Mouse (Mus musculus) heart, embryonic 12.5 days (tissue): ENCODE data around the gene Ptgis. TPM values are rescaled to one million over a fixed set of nuclear protein-coding genes. Genes with fewer than 3 reads are reported as not detected.

ENCODE experiments used
- ATAC-seq: fragments of 200-750 bp; cut with Nextera tagmentation; 2 replicates; pipeline ENCODE4 v1.8.0; 2017; ENCODE audit warnings: moderate TSS enrichment, moderate library complexity; ENCODE audit not compliant: insufficient number of reproducible peaks, low FRiP score
- H3K27ac ChIP-seq: fragments of 300-500 bp; sonication (generic); 2 replicates; pipeline ENCODE4 v1.5.1; 2016; ENCODE audit warnings: mild to moderate bottlenecking, moderate library complexity; ENCODE audit not compliant: poor library complexity, severe bottlenecking
- H3K27me3 ChIP-seq: fragments of 300-500 bp; sonication (generic); replicated peaks from 2 replicates; pipeline ENCODE4 v1.6.1; 2016; ENCODE audit warnings: mild to moderate bottlenecking, moderate library complexity
- H3K36me3 ChIP-seq: fragments of 300-500 bp; sonication (generic); 2 replicates; pipeline ENCODE4 v1.6.1; 2016; ENCODE audit warnings: mild to moderate bottlenecking, moderate library complexity
- H3K4me1 ChIP-seq: fragments of 300-500 bp; sonication (generic); replicated peaks from 2 replicates; pipeline ENCODE4 v1.6.1; 2016; ENCODE audit warnings: mild to moderate bottlenecking
- H3K4me2 ChIP-seq: fragments of 300-500 bp; sonication (generic); 2 replicates; pipeline ENCODE4 v1.6.1; 2016; ENCODE audit warnings: mild to moderate bottlenecking, moderate library complexity
- H3K4me3 ChIP-seq: fragments of 300-500 bp; sonication (generic); 2 replicates; pipeline ENCODE4 v1.5.1; 2016; ENCODE audit warnings: mild to moderate bottlenecking
- H3K9ac ChIP-seq: fragments of 300-500 bp; sonication (generic); 2 replicates; pipeline ENCODE4 v1.6.1; 2016; ENCODE audit warnings: mild to moderate bottlenecking, moderate library complexity
- H3K9me3 ChIP-seq: fragments of 300-500 bp; sonication (generic); replicated peaks from 2 replicates; pipeline ENCODE4 v1.6.1; 2016; ENCODE audit warnings: mild to moderate bottlenecking, moderate library complexity
- WGBS: fragments of 180-500 bp; shearing (Covaris S2); methylation state at CpG from one replicate; pipeline ENCODE4 v1.1.7; 2016; 5-methylcytosine and 5-hydroxymethylcytosine counted together
- polyA plus RNA-seq: library from polyadenylated mRNA; unstranded; fragments of >200 nt; fragmentation: Nextera tagmentation; extraction: Ambion mirVana; gene quantifications from 2 replicates; pipeline ENCODE4 v1.2.1, GENCODE M21; 2016

Ptgis gene
- polyA plus RNA-seq, 1 experiment from 2014 or later = 22.9 TPM

DNA sequence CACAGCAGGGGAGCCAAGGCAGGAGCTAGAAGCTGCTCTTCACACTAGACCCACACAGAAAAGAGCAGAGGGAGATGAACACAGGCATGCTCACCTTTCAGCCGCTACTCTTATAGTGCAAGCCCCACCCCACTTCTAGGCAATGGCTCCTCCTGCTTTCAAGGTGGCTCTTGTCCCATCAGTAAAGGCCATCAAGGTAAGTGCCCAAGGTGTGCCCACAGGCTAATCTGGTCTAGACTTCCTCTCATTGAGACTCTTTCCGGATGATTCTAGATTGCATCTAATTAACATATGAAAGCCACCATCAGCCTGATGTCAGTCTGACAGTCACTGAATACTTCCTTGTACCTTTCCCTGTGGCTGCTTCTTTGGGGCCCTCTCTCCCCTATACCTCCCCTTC is 7.4 kb upstream of the Ptgis start:
- Histone ChIP-seq H3K9me3 (peaks cover 5% of the 10 kb centered on the region; the same call in 1 of the 2 replicates), H3K27ac (no peak overlapping the region), H3K27me3 (no peaks in the 10 kb centered on the region), H3K4me1 (peaks cover 27% of the 10 kb centered on the region), H3K4me2 (no peak overlapping the region), H3K9ac (no peak overlapping the region), H3K36me3 (no peaks in the 10 kb centered on the region), H3K4me3 (no peak overlapping the region)
- WGBS = 45% methylated on average over 2 of the region's 2 CpGs
- no peak for ATAC-seq

DNA sequence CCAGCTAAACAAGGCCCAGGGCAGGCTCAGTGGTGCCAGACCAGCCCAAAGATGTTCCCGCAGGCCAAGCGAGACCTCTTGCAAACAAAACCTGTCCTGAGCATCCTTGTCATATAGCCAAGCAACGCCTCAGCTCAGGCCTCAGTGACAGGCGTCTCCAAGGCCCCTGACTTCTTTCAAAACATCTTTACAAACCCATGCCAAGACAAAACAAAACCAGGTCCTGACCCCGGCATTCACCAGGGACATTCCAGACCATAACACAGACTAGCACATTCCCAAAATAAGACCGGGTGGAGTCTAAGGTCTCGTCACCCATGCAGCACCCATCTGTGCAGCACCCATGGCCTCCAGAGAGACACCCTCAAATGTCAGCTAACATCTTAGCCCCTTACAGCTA is 6.3 kb upstream of the Ptgis start:
- no peak overlapping the region for H3K9ac ChIP-seq
- no peak for ATAC-seq
- H3K27ac ChIP-seq = no peak overlapping the region
- no peaks in the 10 kb centered on the region for H3K27me3 ChIP-seq
- WGBS = 83% methylated on average over 7 of the region's 7 CpGs
- H3K4me3 ChIP-seq = no peak overlapping the region
- H3K36me3 ChIP-seq = no peaks in the 10 kb centered on the region
- no peak overlapping the region for H3K4me2 ChIP-seq
- H3K9me3 ChIP-seq = peaks cover 5% of the 10 kb centered on the region; the same call in 1 of the 2 replicates
- peaks cover 19% of the 10 kb centered on the region for H3K4me1 ChIP-seq

DNA sequence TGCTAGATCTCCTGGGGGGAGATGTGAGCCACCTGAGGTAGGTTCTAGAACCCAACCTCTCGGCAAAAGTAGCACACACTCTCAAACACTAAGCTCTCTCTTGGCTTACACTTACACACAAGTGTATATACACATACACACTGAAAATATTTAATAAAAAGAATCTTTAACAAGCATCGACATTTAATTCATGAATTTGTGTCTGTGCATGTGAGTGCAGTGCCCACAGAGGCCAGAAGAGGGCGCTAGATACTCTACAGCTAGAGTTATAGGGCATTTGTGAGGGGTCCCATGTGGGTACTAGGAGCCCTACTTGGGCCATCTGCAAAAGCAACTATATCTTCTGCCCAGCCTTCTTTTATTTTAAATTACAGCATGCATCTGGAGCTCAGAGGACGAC is 4.5 kb upstream of the Ptgis start:
- no peak for ATAC-seq
- Histone ChIP-seq H3K27me3 (no peaks in the 10 kb centered on the region), H3K4me2 (no peak overlapping the region), H3K4me1 (peaks cover 12% of the 10 kb centered on the region), H3K27ac (no peak overlapping the region), H3K9me3 (peaks cover 5% of the 10 kb centered on the region; the same call in 1 of the 2 replicates), H3K36me3 (no peaks in the 10 kb centered on the region), H3K9ac (no peak overlapping the region), H3K4me3 (no peak overlapping the region)
- 69% methylated on average over 4 of the region's 4 CpGs for WGBS

DNA sequence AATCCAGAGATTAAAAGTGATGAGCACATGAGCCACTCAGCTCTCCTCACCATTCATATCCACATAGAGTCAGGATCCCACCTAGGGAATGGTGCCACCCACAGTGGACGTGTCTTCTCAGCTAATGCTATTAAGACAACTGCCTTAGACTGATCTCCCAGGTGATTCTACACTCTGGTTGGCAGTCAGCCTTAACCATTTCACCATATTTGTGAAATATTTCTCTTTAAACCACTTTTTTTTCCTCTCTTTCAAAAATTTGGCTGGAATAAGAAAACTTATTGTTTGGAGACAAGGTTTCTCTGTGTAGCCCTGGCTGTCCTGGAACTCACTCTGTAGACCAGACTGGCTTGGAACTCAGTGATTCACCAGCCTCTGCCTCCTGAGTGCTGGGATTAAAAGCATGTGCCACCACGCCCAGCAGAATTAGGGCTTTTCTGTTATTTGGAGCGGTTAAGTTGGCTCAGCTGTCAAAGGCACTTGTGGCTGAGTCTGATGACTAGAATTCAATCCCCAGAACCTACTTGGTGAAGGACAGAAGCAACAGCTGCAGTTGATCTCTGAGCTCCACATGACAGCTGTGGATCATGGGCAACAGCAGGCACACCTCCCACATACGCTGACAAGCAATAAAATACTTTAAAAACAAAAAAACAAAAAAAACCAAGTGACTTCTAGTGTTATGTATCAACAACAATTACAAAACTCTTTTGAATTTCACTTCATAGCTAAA is 3.6 kb upstream of the Ptgis start:
- WGBS = 83% methylated on average over 4 of the region's 4 CpGs
- H3K9ac ChIP-seq = no peak overlapping the region
- H3K4me1 ChIP-seq = peaks cover 7% of the 10 kb centered on the region
- H3K9me3 ChIP-seq = peaks cover 5% of the 10 kb centered on the region; the same call in 1 of the 2 replicates
- no peak overlapping the region for H3K4me2 ChIP-seq
- 0 out of 2 replicates have a peak, but pooled peaks cover 5% of the 10 kb centered on the region for H3K27me3 ChIP-seq
- no peak overlapping the region for H3K27ac ChIP-seq
- no peak for ATAC-seq
- no peak overlapping the region for H3K4me3 ChIP-seq
- no peaks in the 10 kb centered on the region for H3K36me3 ChIP-seq

DNA sequence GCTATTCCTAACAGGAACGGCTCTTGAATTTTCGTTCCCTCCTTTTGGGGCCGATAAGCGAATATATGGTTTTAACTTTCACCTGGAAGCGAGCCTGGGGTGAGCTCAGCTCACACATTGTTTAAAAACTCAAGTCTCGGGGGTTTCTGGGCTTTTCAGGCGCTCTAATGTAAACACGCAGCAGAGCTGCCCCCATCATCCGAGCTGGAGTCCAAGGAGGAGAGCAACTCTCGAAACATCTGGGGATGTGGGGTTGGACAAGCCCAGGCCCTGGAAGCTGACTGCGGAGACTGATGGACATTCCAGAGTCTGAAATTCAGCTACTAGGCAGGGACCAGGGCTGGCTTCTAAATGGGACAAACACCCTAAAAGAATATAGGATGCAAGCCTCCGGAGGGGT is 1.1 kb downstream of the Ptgis start:
- ATAC-seq = no peak
- 38% methylated on average over 12 of the region's 12 CpGs for WGBS
- Histone ChIP-seq H3K9ac (peak overlapping the region; percentile 81; the same call in 1 of the 2 replicates), H3K27ac (peak overlapping the region; percentile 34; the same call in 1 of the 2 replicates), H3K4me1 (peaks cover 19% of the 10 kb centered on the region), H3K9me3 (no peaks in the 10 kb centered on the region), H3K4me2 (peak overlapping the region; percentile 90), H3K36me3 (no peaks in the 10 kb centered on the region), H3K27me3 (peaks cover 8% of the 10 kb centered on the region; the same call in 1 of the 2 replicates), H3K4me3 (peak overlapping the region; percentile 52)

DNA sequence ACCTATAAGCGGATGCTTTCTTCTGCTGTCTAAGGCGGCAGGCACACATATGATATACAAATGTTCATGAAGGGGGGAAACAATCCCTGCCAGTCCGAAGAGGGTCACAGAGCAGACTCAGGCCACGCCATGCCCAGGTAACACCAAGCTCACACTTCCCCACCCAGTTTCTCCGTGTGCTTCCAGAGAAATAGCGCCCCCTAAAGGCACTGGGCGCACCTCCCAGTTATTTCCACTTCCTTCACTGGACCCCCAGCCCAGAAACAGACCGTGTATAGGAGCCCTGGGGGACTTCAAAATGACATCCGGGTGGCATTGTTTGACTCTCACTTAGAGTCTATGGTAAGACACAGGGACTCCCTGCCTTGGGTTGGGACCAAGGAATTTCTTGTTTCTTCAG is 3.2 kb downstream of the Ptgis start:
- Histone ChIP-seq H3K27ac (no peak overlapping the region), H3K4me2 (no peak overlapping the region), H3K36me3 (no peaks in the 10 kb centered on the region), H3K4me3 (no peak overlapping the region), H3K4me1 (peaks cover 34% of the 10 kb centered on the region), H3K9me3 (no peaks in the 10 kb centered on the region), H3K9ac (no peak overlapping the region), H3K27me3 (peaks cover 8% of the 10 kb centered on the region; the same call in 1 of the 2 replicates)
- ATAC-seq = no peak
- 73% methylated on average over 9 of the region's 9 CpGs for WGBS

DNA sequence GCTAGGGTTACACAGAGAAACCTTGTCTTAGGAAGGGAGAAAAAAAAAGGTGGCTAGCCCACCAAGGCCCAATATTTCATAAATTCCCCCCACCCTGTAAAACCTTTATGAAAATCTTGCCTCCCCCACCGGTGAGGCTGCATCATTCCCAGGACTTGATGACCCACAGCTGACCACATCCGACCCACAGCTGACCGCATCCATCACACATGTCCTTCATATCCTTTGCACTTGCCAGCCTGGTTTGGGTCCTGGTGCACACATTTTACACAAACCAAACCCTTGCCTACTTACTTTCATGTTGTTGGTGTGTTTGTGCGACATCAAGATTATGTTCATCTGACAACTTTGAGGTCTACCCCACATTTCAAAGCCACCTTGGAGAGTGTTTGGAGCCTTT is 4.2 kb downstream of the Ptgis start:
- Histone ChIP-seq H3K9ac (no peak overlapping the region), H3K4me1 (peaks cover 44% of the 10 kb centered on the region), H3K27ac (peak overlapping the region; percentile 87), H3K9me3 (no peaks in the 10 kb centered on the region), H3K27me3 (peaks cover 8% of the 10 kb centered on the region; the same call in 1 of the 2 replicates), H3K4me3 (no peak overlapping the region), H3K4me2 (no peak overlapping the region), H3K36me3 (no peaks in the 10 kb centered on the region)
- no peak for ATAC-seq
- WGBS = 92% methylated on average over 4 of the region's 4 CpGs

DNA sequence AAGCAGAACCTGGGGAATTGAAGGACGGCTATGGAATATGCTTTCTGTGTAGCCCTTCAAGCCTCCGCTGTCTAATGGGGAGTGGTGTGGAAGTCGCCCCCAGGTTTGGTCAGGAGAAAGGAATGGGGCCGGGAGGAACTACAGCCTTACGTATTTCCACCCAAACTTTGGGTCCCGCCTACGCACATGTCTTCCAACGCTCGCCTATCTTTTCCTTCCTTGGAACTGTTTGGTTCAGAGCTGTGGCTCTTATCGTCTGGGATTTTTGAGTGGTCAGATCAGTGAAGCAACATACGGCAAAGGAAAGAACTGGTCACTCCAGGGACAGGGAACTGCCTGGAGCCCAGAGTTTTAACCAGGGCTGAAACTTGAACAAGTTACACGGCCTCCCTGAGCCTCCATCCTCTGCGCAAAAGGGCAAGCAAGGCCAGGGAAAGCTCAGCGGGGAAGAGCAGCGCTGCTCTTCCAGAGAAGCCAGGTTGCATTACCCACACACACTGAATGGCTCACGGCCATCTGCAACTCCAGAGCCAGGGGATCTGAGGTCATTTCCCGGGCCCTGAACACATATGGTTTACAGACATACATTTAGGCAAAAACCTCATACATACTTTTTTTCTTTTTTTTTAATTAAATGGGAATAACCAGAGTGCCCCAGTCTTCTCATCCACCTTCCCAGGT is 4.9 kb downstream of the Ptgis start:
- peak; percentile 63 for ATAC-seq
- H3K9ac ChIP-seq = 0 out of 2 replicates have a peak overlapping the region, but pooled peaks have one; percentile 21

DNA sequence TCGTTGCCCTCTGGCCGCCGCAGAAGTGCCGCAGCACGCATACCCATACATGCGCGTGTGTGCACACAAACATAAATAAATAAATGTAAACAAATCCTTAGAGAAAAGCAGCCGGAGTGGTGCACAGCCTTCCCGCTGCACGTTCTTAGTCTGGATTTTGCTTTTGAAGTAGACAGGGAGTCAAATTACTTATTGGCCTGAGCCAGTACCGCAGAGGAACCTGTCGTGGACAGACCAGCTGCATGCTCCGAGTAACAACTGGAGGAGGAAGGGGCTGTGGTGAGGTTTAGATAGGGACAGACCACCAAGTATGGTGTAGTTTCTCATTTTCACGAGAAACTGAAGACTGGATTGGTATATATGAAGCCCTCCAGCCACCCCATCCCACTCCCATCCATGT is 6.6 kb downstream of the Ptgis start:
- Histone ChIP-seq H3K9me3 (no peaks in the 10 kb centered on the region), H3K27me3 (peaks cover 3% of the 10 kb centered on the region; the same call in 1 of the 2 replicates), H3K9ac (no peak overlapping the region), H3K4me3 (no peak overlapping the region), H3K4me2 (no peak overlapping the region), H3K36me3 (no peaks in the 10 kb centered on the region), H3K4me1 (peaks cover 48% of the 10 kb centered on the region), H3K27ac (peak overlapping the region; percentile 38; the same call in 1 of the 2 replicates)
- no peak for ATAC-seq
- WGBS = 62% methylated on average over 14 of the region's 14 CpGs

More for the DNA sequence above, 4.9 kb downstream of the Ptgis start:
- Histone ChIP-seq H3K4me2 (peak overlapping the region; percentile 38), H3K4me3 (no peak overlapping the region), H3K9me3 (no peaks in the 10 kb centered on the region), H3K27ac (peak overlapping the region; percentile 87), H3K4me1 (peaks cover 45% of the 10 kb centered on the region), H3K27me3 (peaks cover 8% of the 10 kb centered on the region; the same call in 1 of the 2 replicates), H3K36me3 (no peaks in the 10 kb centered on the region)
- WGBS = 34% methylated on average over 17 of the region's 17 CpGs

DNA sequence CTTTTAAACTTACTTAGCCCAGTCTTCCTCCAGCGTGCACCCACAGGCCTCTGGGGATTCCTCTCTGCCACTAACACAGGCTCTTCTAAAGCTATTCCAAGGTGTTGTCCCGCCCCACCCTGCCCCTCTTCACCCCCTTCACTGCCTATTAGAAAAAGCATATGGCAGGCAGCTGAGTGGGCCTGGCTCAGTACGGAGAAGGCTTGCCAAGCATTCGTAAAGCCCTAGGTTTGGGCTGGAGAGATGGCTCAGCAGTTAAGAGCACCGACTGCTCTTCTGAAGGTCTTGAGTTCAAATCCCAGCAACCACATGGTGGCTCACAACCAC is 7.4 kb downstream of the Ptgis start:
- Histone ChIP-seq H3K4me1 (peaks cover 48% of the 10 kb centered on the region), H3K4me2 (no peak overlapping the region), H3K9me3 (no peaks in the 10 kb centered on the region), H3K27me3 (no peaks in the 10 kb centered on the region), H3K4me3 (no peak overlapping the region), H3K36me3 (no peaks in the 10 kb centered on the region), H3K9ac (no peak overlapping the region), H3K27ac (no peak overlapping the region)
- 70% methylated on average over 5 of the region's 5 CpGs for WGBS
- ATAC-seq = no peak

DNA sequence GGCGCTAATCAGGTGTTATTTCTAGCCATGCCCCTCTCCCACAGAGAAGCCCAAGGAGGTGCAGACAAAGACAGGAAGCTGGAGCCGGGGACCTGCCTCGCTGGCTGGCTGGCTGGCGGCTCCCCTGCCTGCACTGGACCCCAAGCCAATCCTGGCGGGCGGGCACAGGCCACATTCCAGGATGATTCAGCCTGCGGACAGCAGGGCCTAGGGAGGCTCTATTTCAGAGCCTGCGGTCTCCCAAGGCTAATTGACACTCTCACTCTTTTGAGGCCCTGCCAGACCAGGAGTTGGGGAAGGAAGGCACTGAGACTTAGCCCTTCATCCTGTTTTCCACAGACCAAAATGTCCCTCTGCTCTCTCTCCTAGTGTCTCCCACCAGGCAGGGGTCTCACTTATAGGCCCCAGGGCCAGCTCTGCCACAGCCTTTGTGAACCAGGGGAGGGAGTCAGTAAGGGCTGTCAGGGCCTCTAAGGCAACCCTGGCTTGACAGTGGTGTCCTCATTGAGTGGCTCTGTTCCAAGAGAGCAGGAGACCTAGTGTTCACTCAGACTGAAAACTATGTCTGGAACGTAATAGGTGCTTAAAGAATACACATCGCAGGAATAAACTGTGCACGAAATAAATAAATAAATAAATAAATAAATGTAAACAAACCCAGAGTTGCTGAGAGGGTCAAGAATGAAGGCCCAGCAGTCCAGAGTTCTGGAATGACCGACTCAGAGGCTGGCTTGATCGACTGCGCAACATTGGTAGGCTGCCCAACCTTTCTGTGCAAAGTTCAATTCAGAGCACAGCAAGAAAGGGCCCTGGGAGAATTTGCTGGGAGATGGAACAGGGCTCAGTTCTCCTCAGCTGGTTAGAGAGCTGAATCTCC is 8.0 kb downstream of the Ptgis start:
- WGBS = 39% methylated on average over 14 of the region's 14 CpGs
- no peak overlapping the region for H3K4me2 ChIP-seq
- peaks cover 48% of the 10 kb centered on the region for H3K4me1 ChIP-seq
- H3K27ac ChIP-seq = peak overlapping the region; percentile 68
- no peaks in the 10 kb centered on the region for H3K27me3 ChIP-seq
- H3K4me3 ChIP-seq = no peak overlapping the region
- H3K36me3 ChIP-seq = no peaks in the 10 kb centered on the region
- H3K9ac ChIP-seq = peak overlapping the region; percentile 46
- no peaks in the 10 kb centered on the region for H3K9me3 ChIP-seq
- peak; percentile 60 for ATAC-seq
